ENCODE assay signal across 8 mouse cellular contexts in the genomic region with DNA sequence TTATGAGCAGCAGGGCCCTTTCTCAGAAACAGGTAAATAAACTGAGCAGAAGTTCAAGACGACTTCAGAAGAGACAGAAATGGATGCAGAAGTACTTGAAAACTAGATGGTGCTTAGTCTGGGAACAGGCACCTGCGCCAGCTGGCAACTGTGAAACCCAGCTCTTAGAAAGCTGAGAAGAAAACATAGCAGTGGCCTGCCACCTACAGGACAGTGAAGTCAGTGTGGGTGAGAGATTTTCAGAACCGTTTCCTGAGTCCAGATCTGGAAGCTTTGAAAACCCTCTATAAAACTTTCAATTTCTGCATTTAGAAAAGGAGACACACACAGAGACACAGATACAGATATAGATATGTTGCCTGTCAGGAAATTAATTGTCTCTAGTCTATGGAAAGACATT.
DNase-seq lines count a peak whose midpoint lies in the region; ATAC-seq lines count a peak whose summit lies in the region.

No protein-coding gene starts in this region.

- no peak overlapping the region for H3K9ac ChIP-seq in hindbrain, embryonic 11.5 days (ENCODE audit: low read depth, low read length)
- H3K9ac ChIP-seq in hindbrain, embryonic 12.5 days = no peak overlapping the region

- no peak overlapping the region for H3K4me2 ChIP-seq in hindbrain, embryonic 11.5 days (replicated peaks; ENCODE audit: low read depth, low read length)
- no peak overlapping the region for H3K4me2 ChIP-seq in hindbrain, embryonic 12.5 days (replicated peaks)

- H3K27me3 ChIP-seq in hindbrain, embryonic 11.5 days (ENCODE audit: control insufficient read depth, insufficient read depth, low read length) = no peaks in the 10 kb centered on the region
- H3K27me3 ChIP-seq in hindbrain, embryonic 12.5 days = no peaks in the 10 kb centered on the region

- H3K9me3 ChIP-seq in hindbrain, embryonic 11.5 days (ENCODE audit: control insufficient read depth, low read length) = no peaks in the 10 kb centered on the region
- no peaks in the 10 kb centered on the region for H3K9me3 ChIP-seq in hindbrain, embryonic 12.5 days (replicated peaks)

- WGBS in hindbrain, embryonic 11.5 days = 48% methylated on average over 3 of the region's 3 CpGs
- WGBS in hindbrain, embryonic 12.5 days = 48% methylated on average over 3 of the region's 3 CpGs

- H3K4me1 ChIP-seq in hindbrain, embryonic 11.5 days (replicated peaks; ENCODE audit: control insufficient read depth, insufficient read depth, low read length) = no peaks in the 10 kb centered on the region
- H3K4me1 ChIP-seq in hindbrain, embryonic 12.5 days = no peaks in the 10 kb centered on the region

- 0 out of 2 replicates have a peak, but pooled peaks have one; percentile 35 for ATAC-seq in hindbrain, embryonic 11.5 days (ENCODE audit: low FRiP score)
- no peak for ATAC-seq in hindbrain, embryonic 12.5 days (ENCODE audit: low FRiP score)

- H3K4me3 ChIP-seq in hindbrain, embryonic 11.5 days (ENCODE audit: low read depth, low read length) = no peak overlapping the region
- H3K4me3 ChIP-seq in hindbrain, embryonic 12.5 days = no peak overlapping the region

- H3K27ac ChIP-seq in hindbrain, embryonic 11.5 days (ENCODE audit: low read depth, low read length) = no peak overlapping the region
- H3K27ac ChIP-seq in hindbrain, embryonic 12.5 days = no peak overlapping the region

- H3K36me3 ChIP-seq in hindbrain, embryonic 11.5 days (ENCODE audit: control insufficient read depth, insufficient read depth, low read length) = no peaks in the 10 kb centered on the region
- H3K36me3 ChIP-seq in hindbrain, embryonic 12.5 days = no peaks in the 10 kb centered on the region

- peak; percentile 25 for DNase-seq in hindbrain, embryonic 11.5 days (ENCODE audit: low spot score)
- peak; percentile 25 for DNase-seq in ES-CJ7 (ENCODE audit: low read depth, low spot score)
- DNase-seq in cerebellum, postnatal 10 days = peak; percentile 80 to 82
- DNase-seq in gastrocnemius, postnatal 10 days = peak; percentile 56
- DNase-seq in left cerebral cortex, adult 8-10 months (ENCODE audit: low spot score in 2 of 2) = peak; percentile 7 to 26
- DNase-seq in right cerebral cortex, postnatal 25 days = peak; percentile 31
- no peak for DNase-seq in B cell, adult 2 months

Comparison
In these comparisons a context has a peak if more than half of its experiments do, and no peak if none do; other contexts are left out.
1. DNase-seq: peak in hindbrain, embryonic 11.5 days (single experiment), ES-CJ7 (single experiment), cerebellum, postnatal 10 days (2 of 2), gastrocnemius, postnatal 10 days (single experiment), left cerebral cortex, adult 8-10 months (2 of 2) and right cerebral cortex, postnatal 25 days (single experiment); none in B cell, adult 2 months (0 of 2).